Mouse (Mus musculus): ENCODE results near the gene Olfr1189.
"Not testable (repeated sequence)": the region's sequence is repeated elsewhere in the genome, so short reads cannot be mapped to it uniquely, and the experiment has no call there.

The Olfr1189 gene

GRCm38 (mm10) chr2:88586154-88586553 lies at the start of gene Olfr1189:
Olfr1189 (plus strand) TSS chr2:88586454.
- in situ Hi-C loops (cut with MboI, MseI) = no loop called here

- in situ Hi-C loops (cut with MboI, MseI) = no loop called here
Measured at GRCm38 (mm10) chr2:88556635-88557034, 29.6 kb upstream of the Olfr1189 start, which contains the start of gene Olfr1188. Olfr1188 (plus strand) TSS chr2:88556935.

GRCm38 (mm10) chr2:88572696-88573095 lies 13.6 kb upstream of the Olfr1189 start:
- in situ Hi-C loops (cut with MboI, MseI) = not testable (repeated sequence)

- in situ Hi-C loops (cut with MboI, MseI) = not testable (repeated sequence)
Measured at GRCm38 (mm10) chr2:88640242-88640641, 54.0 kb downstream of the Olfr1189 start, which contains the start of gene Olfr1191-ps1. Olfr1191-ps1 (plus strand) TSS chr2:88640542.

Measured in T-helper 1 cell (primary cell).